In the genomic region with DNA sequence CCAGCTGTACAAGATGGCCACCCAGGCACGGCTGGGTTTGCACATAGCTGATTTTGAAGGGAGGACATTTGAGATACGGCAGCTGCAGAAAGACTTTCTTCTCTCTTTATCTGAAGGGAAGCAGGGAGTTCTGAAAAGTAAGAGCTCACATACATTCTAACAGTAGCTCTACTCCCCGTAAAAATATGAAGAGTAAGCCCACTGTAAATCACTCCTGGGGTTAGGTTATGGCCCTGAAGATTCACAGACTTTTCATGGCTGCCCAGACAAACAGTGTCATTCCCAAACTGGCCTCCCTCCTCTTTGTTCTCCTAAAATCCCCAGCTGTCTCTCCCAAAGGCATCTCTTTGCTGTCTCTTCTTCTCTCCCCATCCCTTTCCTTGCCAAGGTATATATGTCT, we compare ENCODE assay signal across 16 mouse cellular contexts.
"Had no signal": no experiment of that assay in that cellular context is flagged by ENCODE, and none has a peak within 500 bp of the region (broad histone marks: within the 10 kb centered on the region; RNA-seq: fewer than 3 reads in every experiment).

No protein-coding gene starts in this region.

- H3K4me3 ChIP-seq: neural tube, embryonic 13.5 days; neural tube, embryonic 15.5 days; stomach, embryonic 15.5 days had no signal

- H3K27ac ChIP-seq: neural tube, embryonic 13.5 days; neural tube, embryonic 15.5 days; stomach, embryonic 15.5 days; stomach, postnatal 0 days had no signal

- DNase-seq: retina, postnatal 1 day; right cerebral cortex, adult 18-20 months; right cerebral cortex, postnatal 14 days; right cerebral cortex, postnatal 25 days; right cerebral cortex, postnatal 4 days; spleen, adult 18-20 months; thymus, adult 18-20 months; thymus, adult 2 months; thymus, postnatal 14 days; thymus, postnatal 25 days; thymus, postnatal 36 days; thymus, postnatal 4 days had no signal

- H3K27me3 ChIP-seq: neural tube, embryonic 13.5 days; neural tube, embryonic 15.5 days; stomach, embryonic 15.5 days had no signal

- H3K4me2 ChIP-seq: neural tube, embryonic 13.5 days; neural tube, embryonic 15.5 days; stomach, embryonic 15.5 days had no signal

- H3K9me3 ChIP-seq: neural tube, embryonic 13.5 days; neural tube, embryonic 15.5 days; stomach, embryonic 15.5 days had no signal

- H3K4me1 ChIP-seq: neural tube, embryonic 13.5 days; neural tube, embryonic 15.5 days; stomach, embryonic 15.5 days had no signal

- H3K36me3 ChIP-seq: neural tube, embryonic 13.5 days; neural tube, embryonic 15.5 days; stomach, embryonic 15.5 days had no signal

- H3K9ac ChIP-seq: neural tube, embryonic 13.5 days; neural tube, embryonic 15.5 days; stomach, embryonic 15.5 days had no signal
